Comparison of ENCODE assay signal across 21 mouse cellular contexts in genomic region chr12:6590231-6590630, GRCm38 (mm10).
DNase-seq lines count a peak whose midpoint lies in the region; ATAC-seq and TF ChIP-seq lines count a peak whose summit lies in the region.
"Had no signal": no experiment of that assay in that cellular context is flagged by ENCODE, and none has a peak within 500 bp of the region (broad histone marks: within the 10 kb centered on the region; RNA-seq: fewer than 3 reads in every experiment).

No protein-coding gene starts in this region.

- no peak overlapping the region for H3K4me3 ChIP-seq in forebrain, postnatal 0 days (ENCODE audit: low read depth, low read length)
- H3K4me3 ChIP-seq in forebrain, embryonic 11.5 days (ENCODE audit: low read depth, low read length): no peak overlapping the region
- H3K4me3 ChIP-seq: embryonic facial prominence, embryonic 10.5 days; forebrain, embryonic 12.5 days; heart, embryonic 13.5 days; hindbrain, embryonic 15.5 days; kidney, embryonic 15.5 days; megakaryocyte, embryonic 14.5 days had no signal

- WGBS in forebrain, postnatal 0 days: 55% methylated on average over 2 of the region's 2 CpGs
- WGBS in forebrain, embryonic 11.5 days: 84% methylated on average over 2 of the region's 2 CpGs

- no peaks in the 10 kb centered on the region for H3K27me3 ChIP-seq in forebrain, postnatal 0 days (ENCODE audit: insufficient read depth, low read length)
- H3K27me3 ChIP-seq in forebrain, embryonic 11.5 days (ENCODE audit: control insufficient read depth, insufficient read depth, low read length): no peaks in the 10 kb centered on the region
- H3K27me3 ChIP-seq: CH12.LX; forebrain, embryonic 12.5 days; heart, embryonic 13.5 days; hindbrain, embryonic 15.5 days; kidney, embryonic 15.5 days; megakaryocyte, embryonic 14.5 days had no signal

- no peaks in the 10 kb centered on the region for H3K4me1 ChIP-seq in forebrain, postnatal 0 days (ENCODE audit: insufficient read depth)
- H3K4me1 ChIP-seq in forebrain, embryonic 11.5 days (replicated peaks; ENCODE audit: control insufficient read depth, insufficient read depth, low read length): peaks cover 4% of the 10 kb centered on the region; the same call in 1 of the 2 replicates
- H3K4me1 ChIP-seq: embryonic facial prominence, embryonic 10.5 days; heart, embryonic 13.5 days; hindbrain, embryonic 15.5 days; kidney, embryonic 15.5 days; megakaryocyte, embryonic 14.5 days had no signal

- no peak overlapping the region for H3K4me2 ChIP-seq in forebrain, postnatal 0 days (ENCODE audit: low read depth)
- no peak overlapping the region for H3K4me2 ChIP-seq in forebrain, embryonic 11.5 days (ENCODE audit: low read depth, low read length, severe bottlenecking)
- H3K4me2 ChIP-seq: forebrain, embryonic 12.5 days; heart, embryonic 13.5 days; hindbrain, embryonic 15.5 days; kidney, embryonic 15.5 days had no signal

- peak; percentile 27 for DNase-seq in forebrain, postnatal 0 days
- DNase-seq in forebrain, embryonic 11.5 days (ENCODE audit: low spot score): no peak
- DNase-seq in Muller cell, postnatal 12 days (ENCODE audit: inconsistent ontology term): peak; percentile 80
- peak; percentile 30 to 46 for DNase-seq in adrenal gland, postnatal 36 days
- peak; percentile 48 for DNase-seq in layer of hippocampus, adult 9-11 months
- DNase-seq in yolk sac, embryonic 10.5 days (ENCODE audit: low spot score): no peak
- DNase-seq in heart, adult 11 months: no peak
- no peak for DNase-seq in left cerebral cortex, adult 8-10 months (ENCODE audit: low spot score in 2 of 2)
- DNase-seq: heart, postnatal 36 days; left cerebral cortex, postnatal 4 days; liver; liver, postnatal 0 days; lung, postnatal 14 days had no signal

- no peaks in the 10 kb centered on the region for H3K36me3 ChIP-seq in forebrain, postnatal 0 days (ENCODE audit: insufficient read depth)
- H3K36me3 ChIP-seq in forebrain, embryonic 11.5 days (ENCODE audit: control insufficient read depth, insufficient read depth, low read length): no peaks in the 10 kb centered on the region
- H3K36me3 ChIP-seq: embryonic facial prominence, embryonic 10.5 days; forebrain, embryonic 12.5 days; heart, embryonic 13.5 days; hindbrain, embryonic 15.5 days; kidney, embryonic 15.5 days had no signal

- TF ChIP-seq CTCF in forebrain, postnatal 0 days (IDR thresholded peaks at IDR 0.05; ENCODE audit: low read depth): no peak

- H3K9ac ChIP-seq in forebrain, postnatal 0 days: no peak overlapping the region
- no peak overlapping the region for H3K9ac ChIP-seq in forebrain, embryonic 11.5 days (ENCODE audit: low read length)
- H3K9ac ChIP-seq: forebrain, embryonic 12.5 days; heart, embryonic 13.5 days; hindbrain, embryonic 15.5 days; kidney, embryonic 15.5 days; liver, postnatal 0 days had no signal

- ATAC-seq in forebrain, postnatal 0 days: peak; percentile 25; the same call in 1 of the 2 replicates
- ATAC-seq in forebrain, embryonic 11.5 days (replicated peaks; ENCODE audit: low FRiP score): no peak
- ATAC-seq: intestine, embryonic 16.5 days; liver, postnatal 0 days had no signal

- H3K9me3 ChIP-seq in forebrain, postnatal 0 days (ENCODE audit: low read length): no peaks in the 10 kb centered on the region
- H3K9me3 ChIP-seq in forebrain, embryonic 11.5 days (ENCODE audit: control insufficient read depth, low read length): no peaks in the 10 kb centered on the region
- H3K9me3 ChIP-seq: embryonic facial prominence, embryonic 10.5 days; forebrain, embryonic 12.5 days; heart, embryonic 13.5 days; hindbrain, embryonic 15.5 days; kidney, embryonic 15.5 days had no signal

- no peak overlapping the region for H3K27ac ChIP-seq in forebrain, postnatal 0 days (ENCODE audit: low read depth, low read length)
- H3K27ac ChIP-seq in forebrain, embryonic 11.5 days (ENCODE audit: low read depth, low read length): no peak overlapping the region
- H3K27ac ChIP-seq: embryonic facial prominence, embryonic 10.5 days; forebrain, embryonic 12.5 days; heart, embryonic 13.5 days; hindbrain, embryonic 15.5 days; kidney, embryonic 15.5 days had no signal

Comparison
In these comparisons a context has a peak if more than half of its experiments do, and no peak if none do; other contexts are left out.
1. DNase-seq: peak in forebrain, postnatal 0 days (single experiment), Muller cell, postnatal 12 days (single experiment), adrenal gland, postnatal 36 days (2 of 2) and layer of hippocampus, adult 9-11 months (single experiment); none in forebrain, embryonic 11.5 days (single experiment), yolk sac, embryonic 10.5 days (single experiment), heart, adult 11 months (single experiment) and left cerebral cortex, adult 8-10 months (0 of 2).